Mouse (Mus musculus) midbrain, postnatal 0 days (tissue): ENCODE measurements around the gene Prdm1. TPM values are rescaled to one million over a fixed set of nuclear protein-coding genes. Genes with fewer than 3 reads are reported as not detected.

Experiments
- ATAC-seq: fragments of 200-750 bp; cut with Nextera tagmentation; 2 replicates; pipeline ENCODE4 v1.8.0; 2017; ENCODE audit warnings: moderate number of reproducible peaks, mild to moderate bottlenecking, moderate TSS enrichment, moderate library complexity; ENCODE audit not compliant: low FRiP score
- DNase-seq: peaks from one replicate; pipeline ENCODE4 v3.0.0-alpha.2; 2015; ENCODE audit warnings: low spot score
- H3K27ac ChIP-seq: fragments of 300-500 bp; sonication (generic); 2 replicates; pipeline ENCODE4 v1.5.1; 2014; ENCODE audit warnings: low read depth, mild to moderate bottlenecking, low read length, mixed read lengths
- H3K27me3 ChIP-seq: fragments of 300-500 bp; sonication (generic); 2 replicates; pipeline ENCODE4 v1.6.1; 2014; ENCODE audit warnings: low read length, control low read depth, mixed read lengths; ENCODE audit not compliant: insufficient read depth
- H3K36me3 ChIP-seq: fragments of 300-500 bp; sonication (generic); 2 replicates; pipeline ENCODE4 v1.6.1; 2014; ENCODE audit warnings: low read length, control low read depth, mixed read lengths; ENCODE audit not compliant: insufficient read depth
- H3K4me1 ChIP-seq: fragments of 300-500 bp; sonication (generic); 2 replicates; pipeline ENCODE4 v1.6.1; 2014; ENCODE audit warnings: mild to moderate bottlenecking, control low read depth, antibody characterized with exemption, low read length, mixed read lengths; ENCODE audit not compliant: insufficient read depth
- H3K4me2 ChIP-seq: fragments of 300-500 bp; sonication (generic); 2 replicates; pipeline ENCODE4 v1.6.1; 2014; ENCODE audit warnings: low read depth, mild to moderate bottlenecking, low read length, mixed read lengths; ENCODE audit not compliant: poor library complexity, severe bottlenecking
- H3K4me3 ChIP-seq: fragments of 300-500 bp; sonication (generic); 2 replicates; pipeline ENCODE4 v1.5.1; 2014; ENCODE audit warnings: low read depth, mild to moderate bottlenecking, low read length, moderate library complexity
- H3K9ac ChIP-seq: fragments of 300-500 bp; sonication (generic); replicated peaks from 2 replicates; pipeline ENCODE4 v1.6.1; 2014; ENCODE audit warnings: mild to moderate bottlenecking, low read length, moderate library complexity, mixed read lengths; ENCODE audit not compliant: poor library complexity, severe bottlenecking
- H3K9me3 ChIP-seq: fragments of 300-500 bp; sonication (generic); 2 replicates; pipeline ENCODE4 v1.6.1; 2016; ENCODE audit warnings: low read length, control low read depth
- CTCF ChIP-seq: IDR thresholded peaks from 2 replicates; pipeline ENCODE4 v1.5.1; 2016; ENCODE audit warnings: antibody characterized with exemption, mild to moderate bottlenecking
- WGBS: fragments of 180-500 bp; shearing (Covaris S2); extraction: QIAGEN DNeasy Blood & Tissue Kit; methylation state at CpG from one replicate; pipeline ENCODE4 v1.1.7; 2014; 5-methylcytosine and 5-hydroxymethylcytosine counted together
- polyA plus RNA-seq: library from polyadenylated mRNA; unstranded; fragments of >200 nt; fragmentation: Nextera tagmentation; extraction: Ambion mirVana; gene quantifications from 2 replicates; pipeline ENCODE4 v1.2.1, GENCODE M21; 2015
- total RNA-seq: library from RNA; depleted of rRNA; stranded (reverse); fragments of >200 nt; gene quantifications from 2 replicates; pipeline ENCODE4 v1.2.3, GENCODE M21; 2014

Prdm1 gene
- total and polyA plus RNA-seq, 2 experiments from 2014 or later: 0.12 to 2.0 TPM

DNA sequence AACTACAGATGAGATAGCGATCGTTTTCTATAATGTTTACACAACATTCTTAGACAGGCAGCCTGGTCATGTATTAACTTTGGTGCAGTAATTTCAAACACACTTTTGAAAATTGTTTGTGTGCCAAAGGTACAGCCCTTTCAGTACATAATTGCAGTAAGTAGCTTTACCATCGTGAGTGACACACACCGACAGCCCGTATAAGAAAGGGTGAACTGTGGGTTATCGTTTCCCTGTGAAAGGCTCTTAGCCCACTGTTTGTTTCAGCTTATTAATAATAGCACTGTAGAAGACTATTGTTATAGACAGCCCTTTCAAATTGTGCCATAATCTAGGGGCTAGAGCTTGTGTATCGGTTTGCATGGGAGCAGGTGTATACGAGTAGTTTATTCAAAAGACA lies 51.1 kb downstream of the Prdm1 start:
- no peak overlapping the region for H3K27ac ChIP-seq
- no peaks in the 10 kb centered on the region for H3K9me3 ChIP-seq
- DNase-seq: no peak
- no peak for ATAC-seq
- TF ChIP-seq CTCF: no peak
- no peak overlapping the region for H3K4me3 ChIP-seq
- no peak overlapping the region for H3K4me2 ChIP-seq
- no peaks in the 10 kb centered on the region for H3K4me1 ChIP-seq
- 80% methylated on average over 8 of the region's 8 CpGs for WGBS
- H3K27me3 ChIP-seq: no peaks in the 10 kb centered on the region
- H3K9ac ChIP-seq: no peak overlapping the region
- no peaks in the 10 kb centered on the region for H3K36me3 ChIP-seq

- TF ChIP-seq CTCF: no peak
- H3K4me3 ChIP-seq: no peak overlapping the region
- DNase-seq (no peak), ATAC-seq (no peak)
- H3K36me3 ChIP-seq: no peaks in the 10 kb centered on the region
- H3K4me1 ChIP-seq: no peaks in the 10 kb centered on the region
- no peak overlapping the region for H3K27ac ChIP-seq
- WGBS: 64% methylated on average over 13 of the region's 13 CpGs
- H3K4me2 ChIP-seq: no peak overlapping the region
- no peak overlapping the region for H3K9ac ChIP-seq
- H3K9me3 ChIP-seq: no peaks in the 10 kb centered on the region
- no peaks in the 10 kb centered on the region for H3K27me3 ChIP-seq
Observed at GRCm38 (mm10) chr10:44476523-44476922, 51.8 kb downstream of the Prdm1 start.

DNA sequence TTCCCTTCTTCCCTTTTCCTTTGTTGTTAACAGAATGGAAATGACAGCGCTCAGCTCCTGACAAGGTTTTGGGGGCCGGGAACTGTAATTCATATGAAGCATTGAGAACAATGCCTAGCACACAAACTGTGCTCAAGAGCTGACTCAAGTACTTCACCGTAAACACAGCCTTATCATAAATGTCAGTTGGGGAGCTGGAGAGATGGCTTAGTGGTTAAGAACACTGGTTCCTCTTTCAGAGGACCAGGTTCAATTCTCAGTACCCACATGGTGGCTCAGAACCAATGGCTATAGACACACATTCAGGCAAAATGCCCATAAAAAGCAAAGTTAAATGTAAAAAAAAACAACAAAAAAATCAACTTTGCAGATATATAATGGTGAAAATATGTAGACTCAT lies 52.9 kb downstream of the Prdm1 start:
- Histone ChIP-seq H3K4me2 (no peak overlapping the region), H3K9me3 (no peaks in the 10 kb centered on the region), H3K4me1 (no peaks in the 10 kb centered on the region), H3K27me3 (no peaks in the 10 kb centered on the region), H3K27ac (no peak overlapping the region), H3K36me3 (no peaks in the 10 kb centered on the region), H3K9ac (no peak overlapping the region), H3K4me3 (no peak overlapping the region)
- 82% methylated on average over 3 of the region's 3 CpGs for WGBS
- TF ChIP-seq CTCF: no peak
- ATAC-seq (no peak), DNase-seq (no peak)

DNA sequence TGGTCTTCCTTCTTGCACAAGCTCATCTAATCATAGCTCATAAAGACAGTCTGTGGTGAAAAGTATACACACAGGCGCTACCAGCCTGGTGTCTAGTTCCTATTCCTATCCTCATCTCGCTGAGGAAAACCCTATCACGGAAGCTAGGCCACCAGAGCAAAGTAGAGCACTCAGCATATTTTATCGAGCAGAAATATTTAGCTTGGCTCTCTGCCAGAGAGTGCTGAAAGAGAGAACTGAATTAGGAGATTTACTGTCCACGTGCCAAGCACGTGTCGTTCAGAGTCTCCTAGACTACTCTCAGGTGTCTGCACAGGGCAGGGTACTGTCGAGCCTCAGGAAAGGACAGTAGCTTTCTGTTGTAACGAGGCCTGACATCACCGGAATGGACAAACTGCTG lies 54.0 kb downstream of the Prdm1 start:
- Histone ChIP-seq H3K9me3 (no peaks in the 10 kb centered on the region), H3K27me3 (no peaks in the 10 kb centered on the region), H3K4me2 (no peak overlapping the region), H3K4me3 (no peak overlapping the region), H3K27ac (no peak overlapping the region), H3K36me3 (no peaks in the 10 kb centered on the region), H3K4me1 (no peaks in the 10 kb centered on the region), H3K9ac (no peak overlapping the region)
- ATAC-seq (no peak), DNase-seq (peak; percentile 72)
- WGBS: 48% methylated on average over 10 of the region's 10 CpGs
- no peak for TF ChIP-seq CTCF

GRCm38 (mm10) chr10:44465618-44466017 lies 62.7 kb downstream of the Prdm1 start:
- Histone ChIP-seq H3K27me3 (peaks cover 7% of the 10 kb centered on the region), H3K36me3 (no peaks in the 10 kb centered on the region), H3K4me3 (no peak overlapping the region), H3K9me3 (no peaks in the 10 kb centered on the region), H3K4me2 (no peak overlapping the region), H3K4me1 (no peaks in the 10 kb centered on the region), H3K9ac (no peak overlapping the region), H3K27ac (no peak overlapping the region)
- no peak for DNase-seq
- ATAC-seq: no peak
- WGBS: 28% methylated on average over 8 of the region's 8 CpGs
- TF ChIP-seq CTCF: no peak

DNA sequence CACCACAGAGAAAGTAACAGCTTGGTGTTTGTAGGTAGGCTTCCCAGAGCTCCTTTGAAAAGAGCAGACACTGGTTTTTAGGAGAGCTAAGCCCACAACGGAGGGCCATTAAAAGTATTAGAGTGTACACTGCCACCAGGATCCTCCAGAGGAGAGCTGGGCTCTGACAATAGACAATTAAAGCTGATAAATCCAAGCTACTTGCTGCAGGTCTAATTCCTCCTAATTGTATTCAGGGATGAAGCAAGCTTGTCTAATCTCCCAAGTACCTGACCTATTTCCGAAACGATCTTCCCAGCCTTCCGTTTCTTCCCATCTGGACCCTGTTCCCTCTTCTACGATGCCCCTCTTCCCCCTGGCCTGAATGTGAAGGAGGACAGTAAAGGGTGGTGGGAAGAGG lies 63.7 kb downstream of the Prdm1 start:
- Histone ChIP-seq H3K27ac (no peak overlapping the region), H3K36me3 (no peaks in the 10 kb centered on the region), H3K4me1 (no peaks in the 10 kb centered on the region), H3K9me3 (no peaks in the 10 kb centered on the region), H3K4me3 (no peak overlapping the region), H3K27me3 (peaks cover 7% of the 10 kb centered on the region), H3K9ac (no peak overlapping the region), H3K4me2 (no peak overlapping the region)
- ATAC-seq (no peak), DNase-seq (no peak)
- no peak for TF ChIP-seq CTCF
- WGBS: 53% methylated on average over 5 of the region's 5 CpGs
